Mouse (Mus musculus) embryo, embryonic 9.5 days (tissue): ENCODE measurements around the gene Gm1043.
A peak's percentile ranks its signal among the peaks of the same experiment; 100 is the strongest.

Experiments
- DNase-seq: peaks from one replicate; pipeline ENCODE4 v3.0.0-alpha.2; 2017; ENCODE audit errors: extremely low spot score

Gene Gm1043

DNA sequence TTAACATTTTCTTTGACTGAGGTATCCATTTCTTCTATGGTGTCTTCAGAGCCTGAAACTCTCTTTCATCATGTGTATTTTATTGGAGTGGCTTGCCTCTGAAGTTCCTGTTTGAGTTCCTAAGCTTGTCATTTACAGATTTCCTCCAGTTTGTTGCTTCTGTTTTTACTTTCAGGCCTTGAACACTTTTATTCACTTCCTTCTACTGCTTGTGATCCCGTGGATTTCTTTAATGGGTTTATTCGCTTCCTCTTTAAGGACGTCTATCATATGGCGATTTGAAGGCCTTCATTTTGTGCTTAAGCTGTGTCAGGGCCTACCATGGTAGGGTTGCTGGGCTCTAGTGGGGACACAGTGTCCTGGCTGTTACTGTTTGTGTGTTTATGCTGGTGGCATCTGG is 11.5 kb upstream of the Gm1043 start:
- DNase-seq = no peak

DNA sequence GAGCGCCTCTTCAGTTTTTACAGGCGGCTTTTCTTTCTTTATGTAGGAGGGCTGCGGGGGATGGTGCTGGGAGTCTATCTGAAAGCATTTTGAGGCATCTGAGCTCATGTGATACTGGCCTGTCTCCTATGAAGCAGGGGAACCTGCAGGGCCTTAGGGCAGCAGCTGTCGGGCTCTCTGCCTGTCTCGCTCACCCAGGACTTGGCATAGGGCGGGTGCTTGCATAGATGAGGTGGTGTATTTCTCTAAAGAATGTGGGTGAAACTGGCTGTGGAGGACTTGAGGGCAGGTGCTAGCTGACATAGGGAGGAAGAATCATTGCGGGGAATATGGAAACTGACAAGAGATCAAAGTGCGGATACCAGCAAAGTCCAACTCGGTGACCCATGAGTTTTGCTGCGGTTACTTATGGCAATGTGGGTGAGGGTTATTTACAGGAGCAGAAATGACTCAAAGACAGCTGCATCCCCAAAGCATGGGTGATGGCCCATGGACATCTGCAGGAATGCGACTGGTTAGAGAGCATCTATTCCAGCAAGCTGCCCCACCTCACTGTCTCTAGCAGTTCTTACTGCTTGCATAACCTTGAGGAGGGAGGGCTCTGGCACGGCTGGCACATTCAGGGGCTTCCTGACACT is 8.4 kb upstream of the Gm1043 start:
- DNase-seq = no peak

DNA sequence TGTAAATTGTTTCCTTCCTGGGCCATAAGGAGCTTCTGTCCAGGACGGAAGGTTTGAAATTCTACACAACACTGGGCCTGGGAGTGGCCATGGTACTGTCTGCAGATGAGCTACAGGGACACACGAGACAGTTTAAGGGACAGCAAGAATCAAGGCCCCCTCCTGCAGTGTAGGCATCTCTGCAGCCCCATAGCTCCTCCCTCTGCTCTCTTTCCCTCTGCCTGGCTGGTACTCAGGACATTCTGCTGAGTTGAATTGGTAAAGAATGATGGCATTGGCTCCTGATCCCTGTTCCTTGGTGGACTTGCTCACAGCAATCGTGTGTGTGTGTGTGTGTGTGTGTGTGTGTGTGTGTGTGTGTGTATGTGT is 7.9 kb upstream of the Gm1043 start:
- DNase-seq = no peak

GRCm38 (mm10) chr5:37079484-37079883 is 5.7 kb upstream of the Gm1043 start:
- DNase-seq = no peak

- no peak for DNase-seq
Observed at GRCm38 (mm10) chr5:37080601-37081000, 4.6 kb upstream of the Gm1043 start.

DNA sequence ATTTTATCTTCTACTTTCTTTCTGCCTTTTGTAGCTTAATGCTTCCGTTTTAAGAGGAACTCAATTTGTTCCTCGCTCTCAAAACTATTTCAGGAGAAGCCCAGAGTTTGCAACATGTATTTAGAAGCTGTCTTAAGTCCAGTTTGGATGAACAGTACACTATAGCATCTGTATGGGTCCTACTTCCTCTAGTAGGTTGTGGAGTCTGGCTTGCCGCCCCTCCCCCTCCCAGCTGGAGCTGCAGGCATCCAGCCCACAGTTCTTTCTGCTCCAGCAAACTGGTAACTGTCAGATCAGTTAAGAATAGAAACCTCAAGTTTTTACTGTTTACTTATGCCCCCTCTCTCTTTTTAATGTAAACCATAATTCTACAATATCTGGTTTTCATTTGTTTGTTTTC is 2.8 kb upstream of the Gm1043 start:
- no peak for DNase-seq

- no peak for DNase-seq
Observed at GRCm38 (mm10) chr5:37083209-37083770, 1.9 kb upstream of the Gm1043 start.

- DNase-seq = no peak
Observed at GRCm38 (mm10) chr5:37083850-37084249, 1.3 kb upstream of the Gm1043 start.

- no peak for DNase-seq
Observed at GRCm38 (mm10) chr5:37085918-37086317, 748 bp downstream of the Gm1043 start.

GRCm38 (mm10) chr5:37087786-37088185 is 2.6 kb downstream of the Gm1043 start:
- no peak for DNase-seq

GRCm38 (mm10) chr5:37088342-37089108 is 3.4 kb downstream of the Gm1043 start:
- DNase-seq = no peak

DNA sequence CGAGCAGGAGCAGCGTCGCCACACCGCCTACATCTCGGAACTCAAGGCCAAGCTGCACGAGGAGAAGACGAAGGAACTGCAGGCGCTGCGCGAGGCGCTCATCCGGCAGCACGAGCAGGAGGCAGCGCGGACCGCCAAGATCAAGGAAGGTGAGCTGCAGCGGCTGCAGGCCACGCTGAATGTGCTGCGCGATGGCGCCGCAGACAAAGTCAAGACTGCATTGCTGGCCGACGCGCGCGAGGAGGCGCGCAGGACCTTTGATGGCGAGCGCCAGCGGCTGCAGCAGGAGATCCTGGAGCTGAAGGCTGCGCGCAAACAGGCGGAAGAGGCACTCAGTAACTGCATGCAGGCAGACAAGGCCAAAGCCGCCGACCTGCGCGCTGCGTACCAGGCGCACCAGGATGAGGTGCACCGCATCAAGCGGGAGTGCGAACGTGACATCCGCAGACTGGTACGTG is 6.0 kb downstream of the Gm1043 start:
- DNase-seq = peak; percentile 53

DNA sequence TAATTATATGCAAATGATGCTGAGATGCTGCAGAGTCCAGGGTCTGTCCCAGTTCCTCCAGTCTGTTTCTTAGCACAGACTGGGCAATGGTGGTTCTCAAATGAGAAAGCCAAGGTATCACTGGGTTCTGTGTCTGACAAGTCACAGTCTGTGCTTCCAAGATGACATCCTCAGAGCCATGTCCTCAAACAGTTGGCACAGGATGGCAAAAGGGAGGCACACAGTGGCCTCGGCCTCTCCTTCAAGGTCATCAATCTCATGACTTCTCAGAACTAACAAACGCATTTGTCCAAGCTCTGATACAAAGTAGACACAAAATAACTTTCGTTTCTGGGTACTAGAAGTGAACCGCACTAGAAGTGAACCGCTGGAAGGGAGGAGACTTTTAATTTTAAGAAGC is 9.8 kb downstream of the Gm1043 start:
- DNase-seq = no peak

DNA sequence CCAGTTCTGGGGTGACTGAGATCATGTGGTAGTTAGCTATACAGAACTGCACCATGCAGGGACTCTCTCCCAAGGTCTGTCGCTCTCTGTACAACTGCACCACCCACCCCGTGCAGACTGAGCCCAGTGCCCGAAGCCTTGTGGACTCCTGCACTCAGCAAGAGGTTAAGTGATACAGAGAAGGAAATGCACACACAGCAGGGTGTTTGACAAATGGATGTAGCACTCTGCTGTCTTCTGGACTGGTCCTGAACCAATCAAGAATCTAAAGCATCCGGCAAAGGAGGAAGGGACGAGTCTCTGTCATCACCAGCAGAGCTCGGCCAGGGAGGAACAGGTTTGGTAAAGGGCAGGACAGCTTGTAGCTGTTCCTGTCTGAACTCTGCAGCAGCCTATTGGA is 12.4 kb downstream of the Gm1043 start:
- DNase-seq = no peak

DNA sequence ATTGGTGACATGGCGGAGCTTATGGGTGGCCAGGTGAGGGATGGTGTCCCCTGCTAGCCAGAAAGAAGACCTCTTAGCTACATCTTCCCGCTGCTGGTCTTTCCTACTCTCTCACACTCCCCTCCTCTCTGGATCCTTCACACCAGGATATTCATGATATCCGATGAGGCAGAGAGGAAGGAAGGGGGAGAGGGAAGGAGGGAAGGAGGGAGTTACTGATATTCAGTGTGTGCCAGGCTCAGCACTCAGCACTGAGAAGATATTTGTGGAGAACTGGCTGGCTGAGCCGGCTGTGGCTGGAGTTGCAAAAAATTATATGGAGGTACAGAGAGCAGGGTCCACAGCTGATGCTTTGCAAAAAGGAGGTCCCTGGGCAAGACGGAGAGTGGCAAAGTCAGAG is 15.6 kb downstream of the Gm1043 start:
- no peak for DNase-seq

DNA sequence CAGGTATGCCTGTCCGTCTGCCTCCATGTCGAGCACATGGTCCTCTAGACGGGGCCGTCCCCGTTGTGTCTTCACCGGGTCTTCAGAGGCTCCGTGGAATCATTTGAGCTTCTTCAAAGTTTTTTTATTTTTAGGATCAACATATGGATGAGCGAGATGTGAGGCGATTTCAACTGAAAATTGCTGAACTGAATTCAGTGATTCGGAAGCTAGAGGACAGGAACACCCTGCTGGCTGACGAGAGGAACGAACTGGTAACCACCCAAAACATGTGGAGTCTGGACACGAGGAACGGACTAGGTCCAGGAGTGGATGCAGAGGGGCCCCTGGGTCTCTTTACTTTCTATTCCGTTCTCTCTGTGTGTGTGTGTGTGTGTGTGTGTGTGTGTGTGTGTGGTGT is 16.5 kb downstream of the Gm1043 start:
- no peak for DNase-seq

GRCm38 (mm10) chr5:37102056-37102455 is 16.9 kb downstream of the Gm1043 start:
- DNase-seq = no peak

- DNase-seq = no peak
Observed at GRCm38 (mm10) chr5:37105531-37106456, 20.6 kb downstream of the Gm1043 start.

- DNase-seq = no peak
Observed at GRCm38 (mm10) chr5:37107111-37107510, 21.9 kb downstream of the Gm1043 start.

- DNase-seq = no peak
Observed at GRCm38 (mm10) chr5:37107611-37108010, 22.4 kb downstream of the Gm1043 start.

DNA sequence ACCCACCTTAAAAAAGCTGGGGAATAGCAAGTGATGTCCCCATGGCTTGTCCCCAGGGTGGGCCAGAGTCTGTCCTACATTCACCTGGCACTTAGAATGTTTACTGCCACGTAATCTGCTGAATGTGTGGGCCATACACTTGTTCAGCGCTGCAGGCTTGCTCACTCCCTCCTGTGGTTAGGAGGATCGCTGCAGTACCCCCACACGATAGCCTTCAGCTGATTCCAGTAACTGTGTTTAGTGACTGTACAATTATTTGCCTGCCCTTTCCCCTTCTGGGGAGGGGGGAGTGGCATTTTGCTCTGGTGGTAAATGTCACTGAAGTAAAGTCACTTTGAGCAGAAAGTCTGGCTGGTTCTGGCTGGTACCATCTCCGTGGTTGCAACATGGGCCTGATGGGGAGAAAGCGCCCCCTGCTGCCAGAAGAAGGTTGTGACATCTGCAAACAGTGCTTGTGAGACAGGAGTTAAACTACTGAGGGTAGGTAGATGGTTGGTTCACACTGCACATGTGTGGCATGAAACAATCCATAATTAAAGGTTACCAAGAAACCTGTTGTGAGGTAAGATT is 24.2 kb downstream of the Gm1043 start:
- DNase-seq = peak; percentile 71

- no peak for DNase-seq
Observed at GRCm38 (mm10) chr5:37112389-37112788, 27.2 kb downstream of the Gm1043 start.
